Mouse (Mus musculus): ENCODE measurements around the gene Fhl2.

DNA sequence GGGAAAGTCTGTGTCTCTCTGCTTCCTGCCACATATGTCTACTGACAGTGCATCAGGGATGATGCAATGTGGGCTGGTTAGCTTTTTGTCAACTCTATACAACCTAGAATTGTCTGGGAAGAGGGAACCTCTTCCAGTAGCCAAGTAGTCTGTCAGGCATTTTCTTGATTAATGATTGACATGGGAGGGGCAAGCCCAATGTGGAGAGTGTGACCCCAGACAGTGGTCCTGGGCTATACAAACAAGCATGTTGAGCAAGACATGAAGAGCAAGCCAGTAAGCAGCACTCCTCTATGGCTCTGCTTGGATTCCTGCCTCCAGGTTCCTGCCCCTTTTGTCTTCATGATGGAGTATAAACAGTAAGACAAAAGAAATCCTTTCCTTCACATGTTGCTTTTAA, 69.6 kb downstream of the Fhl2 start:
- TF ChIP-seq CTCF (IDR thresholded peaks at IDR 0.05; ENCODE audit: insufficient read depth, low read depth, low read length) (no peak), POLR2A (IDR thresholded peaks at IDR 0.05; ENCODE audit: insufficient read depth, low read depth, low read length) (no peak)

All from olfactory bulb, adult 2 months (tissue).